Mouse (Mus musculus): ENCODE data around the gene Dynlt1c. TPM values are rescaled to one million over a fixed set of nuclear protein-coding genes. Genes with fewer than 3 reads are reported as not detected.
A peak's percentile ranks its signal among the peaks of the same experiment; 100 is the strongest.
"Not testable (repeated sequence)": the region's sequence is repeated elsewhere in the genome, so short reads cannot be mapped to it uniquely, and the experiment has no call there.

Gene Dynlt1c
- total RNA-seq (2014; rRNA removed) (3.8 and 4.5 TPM in 2 replicates), polyA plus RNA-seq (2012; rRNA removed) (1.1 TPM in 2 replicates)

- H3K27ac ChIP-seq (replicated peaks; ENCODE audit: insufficient read depth, low read depth, low read length) = 0 out of 2 replicates have a peak within 1 kb of the TSS, but pooled peaks have one; percentile 44
- peak within 1 kb of the TSS; percentile 62; the same call in 1 of the 2 replicates for H3K9ac ChIP-seq (ENCODE audit: low read depth, low read length)
- WGBS = 16% methylated on average over 32 of the region's 40 CpGs
Measured at GRCm38 (mm10) chr17:6601204-6601911, at the start of gene Dynlt1c. Gene Dynlt1c (plus strand): TSS chr17:6601671.

DNA sequence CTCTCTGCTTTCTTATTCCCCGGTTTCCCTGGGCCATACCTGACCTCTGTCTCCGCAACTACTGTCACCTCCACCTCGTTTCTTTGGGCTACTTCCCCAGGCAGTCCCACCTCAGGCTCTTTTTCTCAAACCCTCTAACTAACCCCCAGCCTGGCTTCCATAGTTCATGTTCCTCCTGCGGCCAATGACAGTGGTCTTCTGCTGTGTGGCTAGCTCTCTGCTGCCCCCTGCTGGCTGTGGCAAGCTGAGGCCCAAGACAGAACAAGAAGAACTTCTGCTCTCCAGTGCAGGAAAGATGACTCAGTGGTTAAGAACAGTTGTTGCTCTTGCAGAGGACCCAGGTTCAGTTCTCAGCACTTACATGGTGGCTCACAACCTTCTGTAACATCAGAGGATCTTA, 47.7 kb upstream of the Dynlt1c start:
- H3K4me3 ChIP-seq (ENCODE audit: insufficient read depth, low read depth, low read length); H3K79me2 ChIP-seq (ENCODE audit: control insufficient read depth, insufficient read depth, low read length); H3K27me3 ChIP-seq (ENCODE audit: control insufficient read depth, insufficient read depth, low read length); H3K27ac ChIP-seq (replicated peaks; ENCODE audit: insufficient read depth, low read depth, low read length); H3K4me1 ChIP-seq (ENCODE audit: control insufficient read depth, insufficient read depth, low read length); H3K9ac ChIP-seq (ENCODE audit: low read depth, low read length); DNase-seq (ENCODE audit: extremely low read depth, low read depth, low spot score); H3K36me3 ChIP-seq (ENCODE audit: control insufficient read depth, insufficient read depth, low read length): not testable (repeated sequence)
- WGBS = no CpG with 5 or more reads among the region's 4 CpGs

More at GRCm38 (mm10) chr17:6601204-6601911, at the start of gene Dynlt1c:
- H3K4me1 ChIP-seq (ENCODE audit: control insufficient read depth, insufficient read depth, low read length); H3K27me3 ChIP-seq (ENCODE audit: control insufficient read depth, insufficient read depth, low read length); H3K36me3 ChIP-seq (ENCODE audit: control insufficient read depth, insufficient read depth, low read length); H3K79me2 ChIP-seq (ENCODE audit: control insufficient read depth, insufficient read depth, low read length): not testable (repeated sequence)
- H3K4me3 ChIP-seq (ENCODE audit: insufficient read depth, low read depth, low read length) = peak within 1 kb of the TSS; percentile 74
- peak; percentile 54 for DNase-seq (ENCODE audit: extremely low read depth, low read depth, low spot score)

GRCm38 (mm10) chr17:6554243-6554642, 47.2 kb upstream of the Dynlt1c start:
- H3K4me1 ChIP-seq (ENCODE audit: control insufficient read depth, insufficient read depth, low read length); H3K27ac ChIP-seq (replicated peaks; ENCODE audit: insufficient read depth, low read depth, low read length); H3K9ac ChIP-seq (ENCODE audit: low read depth, low read length); H3K27me3 ChIP-seq (ENCODE audit: control insufficient read depth, insufficient read depth, low read length); DNase-seq (ENCODE audit: extremely low read depth, low read depth, low spot score); H3K36me3 ChIP-seq (ENCODE audit: control insufficient read depth, insufficient read depth, low read length); H3K4me3 ChIP-seq (ENCODE audit: insufficient read depth, low read depth, low read length); H3K79me2 ChIP-seq (ENCODE audit: control insufficient read depth, insufficient read depth, low read length): not testable (repeated sequence)
- no CpG with 5 or more reads among the region's 5 CpGs for WGBS

DNA sequence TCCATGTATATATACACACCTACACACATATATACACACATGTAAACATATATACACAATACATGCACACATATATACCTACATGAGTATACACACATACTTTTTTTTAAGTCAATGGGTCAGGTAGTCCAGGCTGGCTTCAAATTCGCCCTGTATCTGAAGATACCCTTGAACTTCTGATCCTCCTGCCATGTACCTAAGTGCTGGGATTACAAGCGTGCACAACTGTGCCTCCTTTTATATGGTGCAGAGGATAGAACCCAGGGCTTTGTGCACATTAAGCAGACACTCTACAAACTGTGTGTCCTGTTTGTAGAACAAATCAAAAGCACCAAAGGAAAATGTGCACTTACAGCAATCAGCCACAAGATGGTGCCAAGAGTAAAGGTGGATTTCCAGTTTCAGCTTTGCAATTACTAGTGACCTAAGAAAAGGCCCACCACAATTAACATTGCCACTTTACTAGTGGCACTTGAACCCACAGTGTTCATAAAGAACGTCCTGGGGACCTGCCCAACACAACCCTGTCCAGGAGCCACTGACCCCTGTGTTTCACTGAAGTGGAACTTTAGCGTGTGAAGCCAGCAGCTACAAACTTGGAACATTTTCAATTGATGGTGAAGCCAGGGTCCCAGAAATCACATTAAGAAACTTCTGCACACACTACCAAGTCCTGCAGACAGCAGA, 41.9 kb upstream of the Dynlt1c start:
- DNase-seq (ENCODE audit: extremely low read depth, low read depth, low spot score); H3K9ac ChIP-seq (ENCODE audit: low read depth, low read length); H3K4me1 ChIP-seq (ENCODE audit: control insufficient read depth, insufficient read depth, low read length); H3K4me3 ChIP-seq (ENCODE audit: insufficient read depth, low read depth, low read length); H3K79me2 ChIP-seq (ENCODE audit: control insufficient read depth, insufficient read depth, low read length); H3K27ac ChIP-seq (replicated peaks; ENCODE audit: insufficient read depth, low read depth, low read length); H3K27me3 ChIP-seq (ENCODE audit: control insufficient read depth, insufficient read depth, low read length); H3K36me3 ChIP-seq (ENCODE audit: control insufficient read depth, insufficient read depth, low read length): not testable (repeated sequence)
- WGBS = no CpG with 5 or more reads among the region's 4 CpGs

- not testable (repeated sequence) for H3K9ac ChIP-seq (ENCODE audit: low read depth, low read length); H3K27me3 ChIP-seq (ENCODE audit: control insufficient read depth, insufficient read depth, low read length); H3K79me2 ChIP-seq (ENCODE audit: control insufficient read depth, insufficient read depth, low read length); H3K4me1 ChIP-seq (ENCODE audit: control insufficient read depth, insufficient read depth, low read length); H3K27ac ChIP-seq (replicated peaks; ENCODE audit: insufficient read depth, low read depth, low read length); H3K36me3 ChIP-seq (ENCODE audit: control insufficient read depth, insufficient read depth, low read length); H3K4me3 ChIP-seq (ENCODE audit: insufficient read depth, low read depth, low read length); DNase-seq (ENCODE audit: extremely low read depth, low read depth, low spot score)
- 97% methylated on average over 3 of the region's 3 CpGs for WGBS
Measured at GRCm38 (mm10) chr17:6564866-6565265, 36.6 kb upstream of the Dynlt1c start.

DNA sequence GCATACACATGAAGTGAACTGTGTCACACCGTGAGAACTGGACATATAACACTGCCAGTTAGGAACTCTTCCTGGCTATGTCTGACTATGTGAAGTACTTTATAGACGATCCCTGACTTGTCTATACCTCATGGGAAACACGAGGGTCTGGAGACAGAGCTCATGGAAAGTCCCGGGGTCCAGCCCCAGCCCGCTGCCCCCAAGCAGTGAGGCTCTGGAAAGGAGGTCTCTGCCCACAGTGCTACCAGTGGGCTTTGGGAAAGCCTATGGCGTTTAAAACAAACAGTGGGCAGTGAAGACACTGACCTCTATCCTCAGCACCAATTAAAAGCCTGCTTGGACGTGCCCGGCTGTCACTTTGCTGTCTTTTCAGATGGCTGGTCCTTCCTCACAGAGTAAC, 33.6 kb upstream of the Dynlt1c start:
- not testable (repeated sequence) for H3K4me1 ChIP-seq (ENCODE audit: control insufficient read depth, insufficient read depth, low read length); H3K36me3 ChIP-seq (ENCODE audit: control insufficient read depth, insufficient read depth, low read length); DNase-seq (ENCODE audit: extremely low read depth, low read depth, low spot score); H3K27me3 ChIP-seq (ENCODE audit: control insufficient read depth, insufficient read depth, low read length); H3K79me2 ChIP-seq (ENCODE audit: control insufficient read depth, insufficient read depth, low read length); H3K9ac ChIP-seq (ENCODE audit: low read depth, low read length); H3K27ac ChIP-seq (replicated peaks; ENCODE audit: insufficient read depth, low read depth, low read length); H3K4me3 ChIP-seq (ENCODE audit: insufficient read depth, low read depth, low read length)
- WGBS = 65% methylated on average over 6 of the region's 8 CpGs

DNA sequence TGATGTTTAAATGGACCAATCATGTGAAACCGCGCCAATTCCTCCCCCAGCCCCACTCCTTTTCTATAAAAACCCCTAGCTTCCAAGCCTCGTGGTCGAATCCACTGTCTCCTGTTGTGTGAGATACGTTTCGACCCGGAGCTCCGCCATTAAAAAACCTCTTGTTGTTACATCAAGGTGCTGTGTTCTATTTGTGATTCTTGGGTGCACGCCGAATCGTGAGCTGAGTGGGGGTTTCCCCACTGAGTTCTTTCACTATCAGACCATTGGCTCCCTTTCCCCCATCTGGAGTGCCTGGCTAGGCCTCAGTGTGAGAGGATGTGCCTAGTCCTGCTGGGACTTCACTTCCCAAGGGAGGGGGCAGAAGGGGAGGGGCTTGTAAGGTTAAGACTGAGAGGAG, 30.2 kb upstream of the Dynlt1c start:
- not testable (repeated sequence) for DNase-seq (ENCODE audit: extremely low read depth, low read depth, low spot score); H3K36me3 ChIP-seq (ENCODE audit: control insufficient read depth, insufficient read depth, low read length); H3K79me2 ChIP-seq (ENCODE audit: control insufficient read depth, insufficient read depth, low read length); H3K4me3 ChIP-seq (ENCODE audit: insufficient read depth, low read depth, low read length); H3K27me3 ChIP-seq (ENCODE audit: control insufficient read depth, insufficient read depth, low read length); H3K4me1 ChIP-seq (ENCODE audit: control insufficient read depth, insufficient read depth, low read length); H3K27ac ChIP-seq (replicated peaks; ENCODE audit: insufficient read depth, low read depth, low read length); H3K9ac ChIP-seq (ENCODE audit: low read depth, low read length)
- WGBS = 95% methylated on average over 11 of the region's 11 CpGs

GRCm38 (mm10) chr17:6572202-6572601, 29.3 kb upstream of the Dynlt1c start:
- H3K9ac ChIP-seq (ENCODE audit: low read depth, low read length); H3K36me3 ChIP-seq (ENCODE audit: control insufficient read depth, insufficient read depth, low read length); H3K27me3 ChIP-seq (ENCODE audit: control insufficient read depth, insufficient read depth, low read length); DNase-seq (ENCODE audit: extremely low read depth, low read depth, low spot score); H3K4me3 ChIP-seq (ENCODE audit: insufficient read depth, low read depth, low read length); H3K79me2 ChIP-seq (ENCODE audit: control insufficient read depth, insufficient read depth, low read length); H3K27ac ChIP-seq (replicated peaks; ENCODE audit: insufficient read depth, low read depth, low read length); H3K4me1 ChIP-seq (ENCODE audit: control insufficient read depth, insufficient read depth, low read length): not testable (repeated sequence)
- WGBS = no CpG with 5 or more reads among the region's 1 CpGs

- not testable (repeated sequence) for H3K9ac ChIP-seq (ENCODE audit: low read depth, low read length); H3K79me2 ChIP-seq (ENCODE audit: control insufficient read depth, insufficient read depth, low read length); DNase-seq (ENCODE audit: extremely low read depth, low read depth, low spot score); H3K4me1 ChIP-seq (ENCODE audit: control insufficient read depth, insufficient read depth, low read length); H3K4me3 ChIP-seq (ENCODE audit: insufficient read depth, low read depth, low read length); H3K27me3 ChIP-seq (ENCODE audit: control insufficient read depth, insufficient read depth, low read length); H3K27ac ChIP-seq (replicated peaks; ENCODE audit: insufficient read depth, low read depth, low read length); H3K36me3 ChIP-seq (ENCODE audit: control insufficient read depth, insufficient read depth, low read length)
- WGBS = 90% methylated on average over 8 of the region's 8 CpGs
Measured at GRCm38 (mm10) chr17:6575376-6575775, 26.1 kb upstream of the Dynlt1c start.
